In the genomic region with DNA sequence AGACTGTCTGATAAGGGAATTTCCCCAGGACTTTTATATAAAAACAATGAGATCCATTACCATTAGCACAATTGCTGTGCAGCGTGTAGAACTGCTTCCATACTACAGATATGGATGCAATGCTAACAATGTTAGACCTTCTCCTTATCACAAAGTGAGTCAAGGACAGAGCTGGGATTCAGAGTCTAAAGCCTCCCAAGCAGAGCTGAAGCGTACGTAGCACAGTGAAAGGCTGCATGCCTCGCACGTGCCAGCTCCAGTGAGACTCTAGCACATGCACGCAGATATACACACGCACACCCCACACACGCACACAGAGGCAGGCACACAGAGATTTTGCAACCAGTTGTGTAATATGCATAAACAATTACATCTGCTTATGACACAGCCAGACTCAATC, we compare ENCODE assay signal across 22 mouse cellular contexts. TPM values are rescaled to one million over a fixed set of nuclear protein-coding genes. Genes with fewer than 3 reads are reported as not detected.
DNase-seq lines count a peak whose midpoint lies in the region; ATAC-seq and TF ChIP-seq lines count a peak whose summit lies in the region.
"Had no signal": no experiment of that assay in that cellular context is flagged by ENCODE, and none has a peak within 500 bp of the region (broad histone marks: within the 10 kb centered on the region; RNA-seq: fewer than 3 reads in every experiment).

No protein-coding gene starts in this region.

- H3K27ac ChIP-seq in heart, embryonic 11.5 days (ENCODE audit: low read depth, low read length): peak overlapping the region; percentile 73
- no peak overlapping the region for H3K27ac ChIP-seq in liver, embryonic 16.5 days (ENCODE audit: low read length)
- H3K27ac ChIP-seq in liver, embryonic 11.5 days (ENCODE audit: low read depth, low read length): no peak overlapping the region
- no peak overlapping the region for H3K27ac ChIP-seq in left cerebral cortex, adult 2 months
- H3K27ac ChIP-seq: forebrain, embryonic 15.5 days; heart, adult 2 months; midbrain, embryonic 15.5 days had no signal

- no peaks in the 10 kb centered on the region for H3K9me3 ChIP-seq in heart, embryonic 11.5 days (replicated peaks; ENCODE audit: control insufficient read depth, low read length)
- H3K9me3 ChIP-seq in liver, embryonic 16.5 days (replicated peaks; ENCODE audit: control insufficient read depth, low read length): no peaks in the 10 kb centered on the region
- no peaks in the 10 kb centered on the region for H3K9me3 ChIP-seq in liver, embryonic 11.5 days (ENCODE audit: control insufficient read depth, low read length)
- H3K9me3 ChIP-seq: forebrain, embryonic 15.5 days; midbrain, embryonic 15.5 days had no signal

- DNase-seq in heart, postnatal 25 days (ENCODE audit: low spot score): no peak
- no peak for DNase-seq in liver, embryonic 11.5 days (ENCODE audit: low spot score)
- DNase-seq in adrenal gland, adult 8-10 months: peak; percentile 23
- peak; percentile 46 for DNase-seq in brain, adult 2 months (ENCODE audit: low read depth, low spot score)
- no peak for DNase-seq in thymus, postnatal 25 days
- no peak for DNase-seq in left cerebral cortex, adult 2 months (ENCODE audit: extremely low spot score in 1 of 2, low spot score in 2 of 2)
- DNase-seq: cerebellum, adult 2 months; gastrocnemius, postnatal 10 days; kidney, adult 2 months; kidney, postnatal 14 days; layer of hippocampus, adult 9-11 months; right cerebral cortex, postnatal 14 days; thymus, postnatal 14 days had no signal

- H3K4me3 ChIP-seq in heart, embryonic 11.5 days (ENCODE audit: low read depth, low read length): no peak overlapping the region
- no peak overlapping the region for H3K4me3 ChIP-seq in liver, embryonic 16.5 days (ENCODE audit: low read depth, low read length)
- H3K4me3 ChIP-seq in liver, embryonic 11.5 days (ENCODE audit: low read depth, low read length): no peak overlapping the region
- no peak overlapping the region for H3K4me3 ChIP-seq in left cerebral cortex, adult 2 months
- H3K4me3 ChIP-seq: erythroblast, embryonic 14.5 days; forebrain, embryonic 15.5 days; heart, adult 2 months; midbrain, embryonic 15.5 days had no signal

- H3K27me3 ChIP-seq in heart, embryonic 11.5 days (ENCODE audit: control insufficient read depth, insufficient read depth, low read length): no peaks in the 10 kb centered on the region
- no peaks in the 10 kb centered on the region for H3K27me3 ChIP-seq in liver, embryonic 16.5 days (ENCODE audit: control insufficient read depth, insufficient read depth, low read depth, low read length)
- H3K27me3 ChIP-seq in liver, embryonic 11.5 days (replicated peaks; ENCODE audit: control insufficient read depth, insufficient read depth, low read length): no peaks in the 10 kb centered on the region
- H3K27me3 ChIP-seq: forebrain, embryonic 15.5 days; midbrain, embryonic 15.5 days; Patski had no signal

- intact Hi-C loops in heart, postnatal 25 days (cut with DNase I): no loop called here
- intact Hi-C loops in left cerebral cortex, adult 2 months (cut with DNase I): loop anchor here (10.0 kb wide), 1 partner anchor 149 kb away; no protein-coding TSS in a partner anchor

- WGBS in heart, embryonic 11.5 days (ENCODE audit: insufficient replicate concordance): 43% methylated on average over 8 of the region's 8 CpGs
- WGBS in liver, embryonic 16.5 days (ENCODE audit: insufficient replicate concordance): 88% methylated on average over 8 of the region's 8 CpGs
- WGBS in liver, embryonic 11.5 days: 85% methylated on average over 8 of the region's 8 CpGs

- ATAC-seq in heart, embryonic 11.5 days (replicated peaks; ENCODE audit: insufficient number of reproducible peaks, low FRiP score, low TSS enrichment): peak; percentile 80
- ATAC-seq in liver, embryonic 16.5 days (ENCODE audit: low read depth): peak; percentile 50; the same call in 1 of the 2 replicates
- no peak for ATAC-seq in liver, embryonic 11.5 days (replicated peaks; ENCODE audit: low FRiP score)
- ATAC-seq: activated CD4-positive, CD25-positive, alpha-beta regulatory T cell, adult 4 months; forebrain, embryonic 15.5 days; hindbrain, embryonic 16.5 days; midbrain, embryonic 15.5 days; Patski had no signal

- TF ChIP-seq CTCF in left cerebral cortex, adult 2 months (IDR thresholded peaks at IDR 0.05): no peak

- no peak overlapping the region for H3K9ac ChIP-seq in heart, embryonic 11.5 days (ENCODE audit: low read depth, low read length)
- H3K9ac ChIP-seq in liver, embryonic 16.5 days (ENCODE audit: low read depth, low read length): no peak overlapping the region
- no peak overlapping the region for H3K9ac ChIP-seq in liver, embryonic 11.5 days (ENCODE audit: low read depth, low read length)
- H3K9ac ChIP-seq: forebrain, embryonic 15.5 days; midbrain, embryonic 15.5 days had no signal

- peaks cover 23% of the 10 kb centered on the region; the same call in 1 of the 2 replicates for H3K36me3 ChIP-seq in heart, embryonic 11.5 days (ENCODE audit: control insufficient read depth, insufficient read depth, low read length)
- H3K36me3 ChIP-seq in liver, embryonic 16.5 days (ENCODE audit: control insufficient read depth, insufficient read depth): peaks cover 47% of the 10 kb centered on the region
- H3K36me3 ChIP-seq in liver, embryonic 11.5 days (ENCODE audit: control insufficient read depth, insufficient read depth, low read length): peaks cover 40% of the 10 kb centered on the region

- peak overlapping the region; percentile 20; the same call in 1 of the 2 replicates for H3K4me2 ChIP-seq in heart, embryonic 11.5 days
- no peak overlapping the region for H3K4me2 ChIP-seq in liver, embryonic 16.5 days (ENCODE audit: low read depth, low read length)
- H3K4me2 ChIP-seq in liver, embryonic 11.5 days: no peak overlapping the region
- H3K4me2 ChIP-seq: forebrain, embryonic 15.5 days; midbrain, embryonic 15.5 days had no signal

- peaks cover 4% of the 10 kb centered on the region; the same call in 1 of the 2 replicates for H3K4me1 ChIP-seq in heart, embryonic 11.5 days (ENCODE audit: control insufficient read depth, insufficient read depth, low read length)
- no peaks in the 10 kb centered on the region for H3K4me1 ChIP-seq in liver, embryonic 16.5 days (ENCODE audit: control insufficient read depth, low read depth, low read length)
- H3K4me1 ChIP-seq in liver, embryonic 11.5 days (replicated peaks; ENCODE audit: control insufficient read depth, insufficient read depth, low read length): no peaks in the 10 kb centered on the region
- H3K4me1 ChIP-seq: forebrain, embryonic 15.5 days; midbrain, embryonic 15.5 days had no signal

RNA-seq across cellular contexts. Expression of gene Ints2, which starts 28.4 kb away (rescaled TPM):
- 21.0 and 22.2 TPM in 2 replicates for polyA plus RNA-seq in heart, embryonic 11.5 days (2014; fragmentation: Nextera tagmentation; extraction: Ambion mirVana)
- 1 to 10 TPM; 5.3 to 6.7 TPM for total RNA-seq in heart, postnatal 25 days (2021)
- 9.6 TPM in 2 replicates for polyA plus RNA-seq in liver, embryonic 16.5 days (2015; fragmentation: Nextera tagmentation; extraction: Ambion mirVana)
- polyA plus RNA-seq in liver, embryonic 11.5 days (2014; fragmentation: Nextera tagmentation; extraction: Ambion mirVana): 37.5 and 39.9 TPM in 2 replicates
- 10 to 100 TPM; 22.4 to 32.1 (median 30.2) TPM for total RNA-seq in adrenal gland, adult 8-10 months (2022)
- total RNA-seq in left cerebral cortex, adult 2 months (2021): 10 to 100 TPM; 25.3 to 27.6 TPM

Comparison
In these comparisons a context has a peak if more than half of its experiments do, and no peak if none do; other contexts are left out.
1. DNase-seq: peak in adrenal gland, adult 8-10 months (single experiment) and brain, adult 2 months (single experiment); none in heart, postnatal 25 days (single experiment), liver, embryonic 11.5 days (single experiment), thymus, postnatal 25 days (single experiment) and left cerebral cortex, adult 2 months (0 of 2).